Mouse (Mus musculus): ENCODE measurements around the gene Rab3d.
"Not testable (repeated sequence)": the region's sequence is repeated elsewhere in the genome, so short reads cannot be mapped to it uniquely, and the experiment has no call there.

Gene Rab3d

GRCm38 (mm10) chr9:21909474-21910223 lies 8.3 kb downstream of the Rab3d start:
- intact Hi-C loops (cut with DNase I): loop anchor here (5.0 kb wide), 1 partner anchor 52 kb away; no protein-coding TSS in a partner anchor

GRCm38 (mm10) chr9:21908216-21908615 lies 9.8 kb downstream of the Rab3d start:
- intact Hi-C loops (cut with DNase I): loop anchor here (5.0 kb wide), 1 partner anchor 51 kb away; no protein-coding TSS in a partner anchor

- intact Hi-C loops (cut with DNase I): no loop called here
Observed at GRCm38 (mm10) chr9:21904031-21904430, 14.0 kb downstream of the Rab3d start.

- intact Hi-C loops (cut with DNase I): no loop called here
Observed at GRCm38 (mm10) chr9:21901223-21901820, 16.7 kb downstream of the Rab3d start.

GRCm38 (mm10) chr9:21889229-21889628 lies 28.8 kb downstream of the Rab3d start:
- intact Hi-C loops (cut with DNase I): no loop called here

- intact Hi-C loops (cut with DNase I): loop anchor here (10.0 kb wide), 2 partner anchors 92 to 272 kb away; no protein-coding TSS in a partner anchor
Observed at GRCm38 (mm10) chr9:21876601-21877000, 41.4 kb downstream of the Rab3d start.

- intact Hi-C loops (cut with DNase I): loop anchor here (10.0 kb wide), 2 partner anchors 87 to 267 kb away; no protein-coding TSS in a partner anchor
Observed at GRCm38 (mm10) chr9:21872204-21872603, 45.8 kb downstream of the Rab3d start.

- intact Hi-C loops (cut with DNase I): loop anchor here (2.0 to 10.0 kb wide), 3 partner anchors 30 to 266 kb away; no protein-coding TSS in a partner anchor
Observed at GRCm38 (mm10) chr9:21870879-21871524, 47.0 kb downstream of the Rab3d start.

GRCm38 (mm10) chr9:21869290-21869689 lies 48.7 kb downstream of the Rab3d start:
- intact Hi-C loops (cut with DNase I): not testable (repeated sequence)

GRCm38 (mm10) chr9:21867726-21868125 lies 50.3 kb downstream of the Rab3d start:
- intact Hi-C loops (cut with DNase I): no loop called here

- intact Hi-C loops (cut with DNase I): no loop called here
Observed at GRCm38 (mm10) chr9:21866641-21867040, 51.4 kb downstream of the Rab3d start.

- intact Hi-C loops (cut with DNase I): no loop called here
Observed at GRCm38 (mm10) chr9:21865673-21866398, 52.2 kb downstream of the Rab3d start.

- intact Hi-C loops (cut with DNase I): no loop called here
Observed at GRCm38 (mm10) chr9:21862181-21862580, 55.8 kb downstream of the Rab3d start.

- intact Hi-C loops (cut with DNase I): not testable (repeated sequence)
Observed at GRCm38 (mm10) chr9:21860349-21860748, 57.6 kb downstream of the Rab3d start.

GRCm38 (mm10) chr9:21859606-21860005 lies 58.4 kb downstream of the Rab3d start:
- intact Hi-C loops (cut with DNase I): loop anchor here (5.0 kb wide), 1 partner anchor 48 kb away; no protein-coding TSS in a partner anchor

GRCm38 (mm10) chr9:21858084-21858483 lies 59.9 kb downstream of the Rab3d start:
- intact Hi-C loops (cut with DNase I): loop anchor here (5.0 kb wide), 1 partner anchor 49 kb away; no protein-coding TSS in a partner anchor

GRCm38 (mm10) chr9:21857501-21857900 lies 60.5 kb downstream of the Rab3d start:
- intact Hi-C loops (cut with DNase I): loop anchor here (5.0 kb wide), 1 partner anchor 50 kb away; no protein-coding TSS in a partner anchor

Measured in adrenal gland (tissue).